Mouse (Mus musculus) monocyte, adult 5-6 weeks (primary cell): Measurements from ENCODE around the gene Add3. TPM values are rescaled to one million over a fixed set of nuclear protein-coding genes. Genes with fewer than 3 reads are reported as not detected.

Experiments used
- ATAC-seq: fragments of 153-309, 156-312 bp; replicated peaks from 2 replicates; pipeline ENCODE4 v1.8.0; 2017; ENCODE audit warnings: mild to moderate bottlenecking; ENCODE audit not compliant: low TSS enrichment, insufficient number of reproducible peaks, severe bottlenecking, poor library complexity, low FRiP score
- total RNA-seq: library from RNA; stranded (forward); fragments of 200-1000, 200-491, 200-594 nt; gene quantifications from 3 replicates; pipeline ENCODE4 v1.2.3, GENCODE M21; 2017

The Add3 gene
- total RNA-seq, 1 experiment from 2014 or later, result 307 TPM

DNA sequence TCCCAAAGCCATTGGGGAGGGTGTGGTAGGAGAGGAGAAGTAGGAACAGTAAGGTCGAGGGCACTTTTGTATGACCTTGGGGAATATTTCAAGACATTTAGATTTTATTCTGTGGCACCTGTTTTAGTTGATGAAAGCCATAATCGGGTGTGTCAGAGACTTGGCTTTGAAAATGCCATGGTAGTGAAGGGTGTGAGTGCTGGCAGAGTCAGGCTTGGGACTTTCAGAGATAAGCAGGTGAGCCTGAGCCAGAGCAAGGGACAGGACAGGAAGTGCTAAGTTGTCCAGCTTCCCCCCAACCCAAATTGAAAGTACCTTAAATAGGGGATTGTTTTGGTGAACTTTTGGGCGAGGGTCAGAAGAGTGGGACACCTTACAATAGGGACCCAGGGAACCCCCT is 16.1 kb downstream of the Add3 start:
- no peak for ATAC-seq

DNA sequence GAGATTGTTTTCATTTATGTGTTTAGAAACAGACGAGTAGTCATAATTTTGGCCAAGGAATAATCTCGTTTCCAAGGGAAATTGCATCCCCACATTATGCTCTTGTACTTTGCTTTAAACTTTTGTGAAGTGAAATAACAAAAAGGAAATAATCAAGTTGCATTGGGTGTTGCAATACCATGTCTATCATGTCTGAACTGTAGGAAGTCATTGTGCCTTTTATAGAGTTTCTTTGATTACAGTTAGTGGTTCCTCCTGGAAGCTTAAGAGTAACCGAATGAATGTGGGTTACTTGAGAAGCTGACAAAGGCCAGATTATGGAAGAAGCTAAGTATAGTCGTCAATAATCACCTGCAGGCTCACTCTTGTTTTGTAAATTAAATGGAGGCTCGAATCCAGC is 16.9 kb downstream of the Add3 start:
- ATAC-seq, result 0 out of 2 replicates have a peak, but pooled peaks have one; percentile 31

DNA sequence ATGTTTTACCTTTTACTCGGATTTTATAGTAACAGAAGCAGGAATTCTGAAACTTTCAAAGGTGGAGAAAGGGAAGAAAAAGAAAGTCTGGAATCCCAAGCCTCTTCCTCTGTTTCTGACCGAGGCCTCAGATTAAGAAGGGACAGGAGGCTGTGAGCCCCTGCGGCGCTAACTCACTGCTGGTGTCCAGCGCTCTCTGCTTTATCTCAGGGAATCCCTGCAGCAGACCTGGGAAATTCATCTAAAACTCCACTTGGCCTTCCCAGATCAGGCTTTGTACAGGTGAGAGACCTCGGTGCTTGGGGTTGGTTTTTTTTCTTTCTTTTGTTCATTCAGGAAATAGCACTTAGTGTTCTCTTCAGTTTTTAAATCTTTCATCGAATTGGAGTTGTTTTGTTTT is 19.1 kb downstream of the Add3 start:
- ATAC-seq, result no peak

DNA sequence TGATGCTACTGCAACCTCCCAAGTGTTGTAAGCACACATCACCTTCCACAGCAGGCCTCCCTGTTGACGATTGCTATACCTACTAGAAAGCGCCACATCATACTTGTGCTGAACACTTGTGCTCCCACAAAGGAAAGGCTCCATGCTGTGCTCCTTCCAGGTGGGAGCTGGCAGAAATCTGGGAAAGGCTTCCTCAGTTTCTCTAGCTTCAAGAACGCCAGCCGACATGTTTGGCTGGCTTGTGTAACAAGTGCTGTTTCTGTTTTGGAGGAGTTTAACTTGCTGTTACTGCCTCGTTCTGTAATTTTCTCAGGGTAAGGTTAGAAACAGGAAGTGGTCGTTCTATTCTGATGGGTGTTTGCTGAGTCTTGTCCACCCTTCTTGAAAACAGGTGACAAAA is 22.7 kb downstream of the Add3 start:
- ATAC-seq, result no peak

DNA sequence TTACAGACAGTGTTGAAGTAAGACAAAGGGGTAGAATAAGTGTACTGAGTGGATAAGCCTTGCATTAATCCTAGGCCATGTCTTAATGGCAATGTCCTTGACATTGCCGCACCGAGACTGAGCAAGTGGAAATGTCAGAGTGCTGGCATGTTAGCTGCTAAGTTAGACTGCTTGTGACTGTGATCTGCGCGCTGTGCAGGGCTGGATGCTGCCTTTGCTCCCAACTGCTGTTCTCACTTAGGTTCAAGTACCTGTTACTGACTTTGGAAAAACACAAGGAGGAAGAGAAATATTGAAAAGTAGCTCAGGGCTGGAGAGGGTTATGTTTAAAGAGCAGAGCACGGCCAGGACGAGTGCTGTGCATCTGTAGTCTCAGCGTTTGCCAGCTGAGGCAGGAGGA is 24.4 kb downstream of the Add3 start:
- no peak for ATAC-seq

DNA sequence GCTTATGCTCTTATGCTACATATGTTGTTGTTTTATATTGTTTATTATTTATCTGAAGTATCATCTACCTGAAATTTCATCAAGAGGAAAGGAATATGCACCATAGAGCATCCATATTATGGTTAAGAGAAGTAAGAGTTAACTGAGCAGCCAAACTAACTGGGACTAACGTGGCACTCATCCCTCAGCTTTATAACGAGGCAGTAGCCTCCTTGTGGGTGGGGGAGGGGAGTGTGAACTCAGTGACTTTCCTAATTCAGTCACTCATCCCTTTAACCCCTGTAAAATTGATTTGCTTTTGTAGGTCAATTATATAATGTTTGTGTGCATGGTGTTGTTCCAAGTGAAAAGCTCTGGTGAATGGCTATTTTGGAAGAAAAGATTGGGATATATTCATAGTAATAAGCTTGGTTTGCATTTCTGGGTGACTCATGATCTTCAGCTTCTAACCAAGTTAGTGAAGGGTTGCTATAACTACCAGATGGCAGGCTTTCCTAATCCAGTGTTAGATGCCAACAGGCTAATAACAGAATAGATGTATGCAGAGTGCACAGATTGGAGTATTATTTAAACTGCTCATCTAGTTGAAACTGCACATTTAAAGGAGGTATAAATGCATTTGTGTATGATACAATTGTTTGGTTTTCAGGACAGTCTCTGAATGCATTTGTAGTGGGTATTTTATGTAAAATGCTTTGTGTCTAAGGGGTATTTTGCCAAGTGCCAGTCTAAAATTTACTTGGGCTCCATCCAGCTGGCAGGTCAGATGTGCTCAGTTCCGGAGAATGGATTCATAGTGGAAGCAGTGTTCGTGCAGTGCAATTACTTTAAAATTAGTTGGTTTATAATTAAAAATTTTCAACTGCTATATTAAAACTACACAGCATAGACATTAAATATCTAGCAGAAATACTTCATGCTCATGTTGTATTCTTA is 25.3 kb downstream of the Add3 start:
- no peak for ATAC-seq

DNA sequence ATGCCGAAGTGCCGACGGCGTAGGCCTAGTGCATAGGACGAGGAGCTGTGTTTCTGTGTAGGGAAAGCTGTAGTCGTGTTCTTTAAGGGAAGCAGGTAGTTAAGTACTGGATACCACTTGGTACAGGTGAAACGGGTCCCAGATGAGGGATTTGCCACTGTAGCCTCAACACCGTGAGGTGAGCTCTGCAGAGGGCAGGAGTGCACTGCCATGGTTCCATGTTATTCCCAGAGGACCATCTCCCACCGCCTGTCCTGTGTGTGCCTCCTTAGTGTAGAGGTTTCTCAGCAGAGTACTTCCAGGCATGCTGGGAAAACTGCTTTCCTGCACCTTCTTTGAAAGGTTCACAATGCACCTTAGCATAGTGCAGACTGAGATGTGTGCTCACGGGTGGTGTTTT is 26.1 kb downstream of the Add3 start:
- ATAC-seq, result no peak

DNA sequence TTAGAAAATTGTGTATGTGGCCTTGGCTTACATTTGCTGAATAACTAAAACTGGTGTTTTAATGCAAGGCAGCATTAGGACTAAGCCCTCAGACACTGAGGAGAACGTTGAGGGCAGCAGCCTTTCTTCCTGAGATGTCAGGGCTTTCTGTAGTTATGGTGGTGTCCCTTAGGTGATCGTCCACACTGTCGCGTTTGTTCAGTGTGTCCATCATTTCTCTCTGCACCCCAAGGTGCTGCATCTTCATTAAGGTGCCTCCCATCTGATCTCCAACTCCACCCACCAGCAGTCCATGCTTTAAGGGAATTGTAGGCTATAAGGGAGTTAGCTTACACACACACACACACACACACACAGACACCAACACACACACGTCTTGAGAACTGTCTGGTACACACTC is 28.3 kb downstream of the Add3 start:
- no peak for ATAC-seq

DNA sequence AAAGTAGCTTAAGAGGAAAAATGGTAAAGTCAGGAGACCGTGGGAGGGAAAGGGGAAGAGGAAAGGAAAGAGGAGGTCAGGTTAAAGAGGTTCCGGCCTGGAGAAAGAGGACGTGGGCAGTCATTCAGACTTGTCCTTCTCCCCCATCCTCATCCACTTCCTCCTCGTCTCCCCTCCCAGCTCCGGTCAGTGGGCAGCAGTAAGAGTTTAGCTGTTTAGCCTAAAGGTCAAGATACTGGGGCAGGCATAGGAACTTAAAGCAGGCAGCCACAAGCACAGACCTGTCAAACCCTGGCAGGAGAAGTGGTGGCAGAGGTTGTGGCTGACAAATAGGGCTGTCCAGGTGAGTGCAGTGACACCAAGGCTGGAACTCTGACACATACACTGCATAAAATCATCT is 30.4 kb downstream of the Add3 start:
- ATAC-seq, result peak; percentile 86

DNA sequence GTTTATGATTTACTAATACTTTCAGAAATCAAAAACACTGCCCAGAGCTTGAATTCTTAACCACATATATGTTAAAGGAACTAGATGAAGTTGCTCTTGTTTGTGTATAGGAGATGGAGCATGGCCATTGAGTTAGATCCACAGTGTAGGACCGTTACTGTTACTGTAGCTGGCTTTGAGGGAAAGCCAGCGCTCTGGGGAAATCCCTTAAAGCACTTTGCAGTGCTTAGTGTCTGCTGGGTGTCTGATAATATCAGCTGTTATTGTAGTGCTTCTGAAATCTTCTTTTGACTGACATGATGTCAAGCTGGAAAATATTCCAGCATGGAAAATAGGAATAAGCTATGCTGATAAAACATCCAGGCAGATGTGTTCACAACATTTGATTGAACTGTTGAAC is 33.8 kb downstream of the Add3 start:
- no peak for ATAC-seq

DNA sequence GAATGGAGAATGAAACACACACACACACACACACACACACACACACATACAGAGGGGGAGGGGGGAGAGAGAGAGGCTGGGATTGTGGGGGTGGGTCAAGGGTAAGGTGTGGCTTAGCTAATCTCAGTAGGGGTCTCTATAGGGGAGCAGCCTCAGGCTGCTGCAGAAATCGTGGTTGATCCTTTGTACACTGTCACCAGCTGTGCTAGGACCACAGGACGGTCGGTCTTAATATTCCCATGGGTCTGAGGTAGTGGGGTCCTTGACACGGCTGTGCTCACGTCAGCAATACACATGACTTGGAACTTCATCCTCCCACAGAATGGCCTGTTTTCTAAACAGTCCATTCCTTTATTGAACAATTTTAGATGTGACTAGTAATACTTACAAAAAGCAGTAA is 35.3 kb downstream of the Add3 start:
- ATAC-seq, result no peak

DNA sequence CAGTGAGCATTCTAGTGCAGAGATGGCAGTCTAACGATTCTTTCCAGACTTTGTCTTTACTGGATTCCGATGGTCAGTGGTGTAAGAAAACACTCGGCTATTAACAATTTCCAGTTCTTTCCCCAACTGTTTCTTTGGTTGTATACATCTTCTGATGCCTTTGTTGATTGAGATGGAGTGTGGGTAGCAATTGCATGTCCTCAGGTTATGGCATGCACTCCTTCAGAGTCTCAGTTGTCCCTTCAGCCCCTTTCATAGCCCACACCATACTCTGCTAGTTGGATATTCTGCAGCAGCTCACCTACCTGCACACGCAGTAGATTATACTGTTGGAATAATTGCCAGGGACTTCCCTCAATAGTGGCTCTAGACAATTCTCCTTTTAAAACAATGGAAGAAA is 36.3 kb downstream of the Add3 start:
- no peak for ATAC-seq

DNA sequence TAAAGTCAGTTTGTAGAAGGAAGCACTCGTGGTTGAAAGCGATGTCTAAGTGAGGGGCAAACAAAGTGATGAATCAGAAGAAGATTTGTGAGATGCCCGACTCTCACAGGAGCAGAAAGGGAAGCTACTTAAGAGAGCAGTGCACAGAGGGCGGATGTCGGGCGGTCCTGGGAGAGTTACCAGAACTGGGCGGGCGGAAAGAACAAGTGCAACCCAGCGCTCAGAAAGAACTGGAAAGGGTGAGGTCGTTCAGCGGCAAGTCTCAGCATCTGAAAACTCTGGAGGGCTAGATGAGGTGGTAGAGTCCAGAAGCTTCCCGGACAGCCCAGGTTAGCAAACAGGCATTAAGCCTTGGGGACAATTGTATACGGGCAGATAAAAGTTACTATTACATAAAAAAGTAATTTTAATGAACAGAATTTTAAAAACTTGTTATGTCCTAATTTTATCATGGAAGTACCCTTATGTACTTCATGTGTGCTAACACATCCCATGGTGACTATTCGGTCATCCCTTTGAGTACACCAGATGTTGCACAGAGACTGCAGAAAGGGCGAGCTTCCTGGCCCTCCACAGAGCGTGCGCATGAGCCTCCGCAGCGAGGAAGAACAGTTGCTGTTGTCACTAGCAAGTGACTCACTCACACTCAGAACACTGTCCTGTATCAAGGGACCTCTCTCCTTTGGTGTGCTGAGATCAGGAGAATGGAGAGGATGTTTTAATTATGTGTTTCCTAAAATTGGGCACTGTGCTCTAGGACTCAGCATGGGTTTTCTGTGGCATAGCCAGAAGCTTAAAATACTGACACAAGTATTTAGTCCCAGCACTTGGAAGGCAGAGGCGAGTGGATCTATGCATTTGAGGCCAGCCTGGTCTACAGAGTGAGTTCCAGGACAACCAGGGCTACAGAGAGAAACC is 38.6 kb downstream of the Add3 start:
- ATAC-seq, result no peak

DNA sequence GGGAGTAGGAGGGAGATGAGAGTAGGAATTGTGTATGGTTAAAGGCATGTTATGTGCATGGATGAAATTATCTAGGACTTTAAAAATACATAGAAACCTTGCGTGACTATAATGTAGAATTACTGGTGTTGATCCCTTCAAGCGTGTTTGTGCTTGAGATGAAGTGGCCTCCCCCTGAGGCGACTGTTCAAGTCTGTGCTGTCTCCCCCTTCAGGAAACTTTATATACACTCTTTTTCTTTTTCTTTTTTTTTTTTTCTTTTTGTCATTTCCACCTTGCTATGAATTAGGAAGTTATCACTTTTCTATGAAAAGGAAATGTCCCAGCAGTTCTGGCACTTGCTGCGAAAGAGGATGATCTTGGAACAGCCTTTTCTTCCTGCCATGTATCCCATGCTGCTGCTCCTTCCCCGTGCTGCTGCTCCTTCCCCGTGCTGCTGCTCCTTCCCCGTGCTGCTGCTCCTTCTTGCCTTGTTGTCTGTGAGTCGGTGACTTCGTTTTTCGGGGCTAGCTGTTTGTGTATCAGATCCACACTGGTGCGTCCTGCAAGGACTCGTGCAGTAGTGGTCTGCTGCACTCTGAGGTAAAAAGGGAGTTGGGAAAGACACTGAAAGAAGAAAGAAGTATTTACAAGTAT is 40.0 kb downstream of the Add3 start:
- no peak for ATAC-seq

DNA sequence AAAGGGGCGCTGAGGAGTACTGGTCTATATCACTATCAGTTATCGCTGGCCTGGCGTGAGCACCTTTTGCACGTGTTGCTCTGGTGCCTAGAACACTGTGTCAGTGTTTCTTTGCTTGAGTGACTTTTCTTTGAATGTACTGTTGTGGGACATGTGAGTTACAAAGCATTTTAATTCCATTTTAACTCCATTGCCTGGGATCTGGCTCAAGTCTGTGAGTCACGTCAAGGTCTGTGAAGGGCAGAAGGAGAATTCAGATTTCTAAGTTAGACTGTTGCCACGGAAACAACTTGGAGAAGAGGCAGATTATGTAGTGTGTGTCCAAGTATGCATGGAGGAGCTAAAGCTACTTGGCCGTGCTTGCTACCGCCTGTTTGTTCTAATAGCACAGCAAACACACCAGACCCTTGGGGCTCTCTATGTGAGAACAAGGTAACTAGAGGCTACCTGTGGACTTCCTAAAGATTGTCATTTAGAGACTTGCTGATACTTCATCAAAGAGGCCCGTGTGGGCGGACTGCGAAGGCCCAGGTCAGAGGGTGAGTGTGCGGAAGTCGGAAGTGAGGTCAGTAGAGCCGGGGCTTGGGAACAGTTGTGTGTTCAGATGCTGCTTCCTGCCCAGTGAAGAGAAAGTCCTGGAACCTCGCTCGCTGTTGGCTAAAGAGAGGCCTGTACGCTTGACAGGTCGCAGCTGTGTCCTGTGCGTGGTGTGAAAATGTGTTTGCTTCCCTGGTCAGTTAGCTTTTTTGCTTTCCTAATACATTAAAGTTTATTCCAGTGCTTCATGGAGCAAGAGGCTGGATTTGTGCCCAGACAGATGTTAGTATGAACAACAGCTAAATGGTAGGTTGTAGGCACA is 41.0 kb downstream of the Add3 start:
- no peak for ATAC-seq

DNA sequence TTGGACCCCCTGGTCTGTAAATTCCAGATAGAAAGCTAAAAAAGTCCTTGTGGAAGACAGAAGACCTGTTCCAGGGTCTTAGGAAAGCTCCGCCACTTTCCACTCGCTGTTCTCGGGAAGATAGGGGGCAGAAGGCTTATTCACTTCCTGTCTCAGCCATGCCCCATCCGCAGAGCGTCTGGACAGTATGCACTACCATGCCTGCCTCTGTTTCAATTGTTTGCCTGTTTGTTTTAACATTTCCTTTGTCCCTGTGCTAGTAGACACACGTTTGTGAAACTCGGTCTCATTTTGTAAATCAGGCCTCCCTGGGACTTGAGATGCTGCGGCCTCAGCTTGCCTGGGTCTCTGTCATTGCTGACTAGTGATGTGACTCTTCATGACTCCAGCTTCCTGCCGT is 43.4 kb downstream of the Add3 start:
- ATAC-seq, result no peak

DNA sequence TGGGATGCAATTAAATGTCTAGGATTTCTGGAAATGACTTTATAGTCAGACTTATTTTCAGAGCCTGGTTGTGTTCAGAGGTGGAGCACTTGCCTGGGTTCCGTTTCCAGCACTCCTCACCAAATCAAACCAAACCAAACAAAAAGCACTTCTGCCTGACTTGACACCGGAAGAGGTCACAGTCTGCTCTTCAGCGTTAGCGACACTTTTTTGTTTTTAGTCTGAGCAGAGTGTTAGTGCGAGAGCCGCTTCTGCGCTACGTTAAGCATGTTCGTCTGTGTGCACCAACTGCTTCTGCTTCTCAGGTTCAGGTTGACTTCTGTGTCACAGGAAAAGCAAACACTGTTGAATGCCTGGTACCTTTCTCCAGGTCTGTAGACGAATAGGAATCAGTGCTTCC is 44.0 kb downstream of the Add3 start:
- peak; percentile 18 for ATAC-seq

DNA sequence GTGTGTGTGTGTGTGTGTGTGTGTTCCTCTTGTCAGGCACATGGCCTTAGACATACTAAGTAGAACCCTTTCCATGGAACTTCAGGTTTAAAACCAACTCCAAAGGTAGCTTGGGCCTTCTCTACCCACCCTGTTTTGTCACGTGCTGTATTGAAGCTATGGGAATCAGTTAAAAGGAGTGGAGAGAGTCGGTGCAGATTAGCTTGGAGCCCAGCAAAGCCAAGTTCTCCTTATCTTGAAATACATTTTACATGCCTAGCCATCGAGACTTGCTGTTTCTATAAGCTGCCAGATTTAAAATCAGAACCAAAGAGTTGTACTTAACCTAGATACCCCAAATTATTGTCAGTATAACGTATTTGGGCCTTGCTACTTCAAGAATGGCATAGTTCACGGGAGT is 44.7 kb downstream of the Add3 start:
- no peak for ATAC-seq
